Mouse (Mus musculus) forebrain, embryonic 12.5 days (tissue): ENCODE data around the gene R3hdm2. TPM values are rescaled to one million over a fixed set of nuclear protein-coding genes. Genes with fewer than 3 reads are reported as not detected.
A peak's percentile ranks its signal among the peaks of the same experiment; 100 is the strongest.

Experiments
- ATAC-seq: fragments of 200-750 bp; cut with Nextera tagmentation; 2 replicates; pipeline ENCODE4 v1.8.0; 2017; ENCODE audit warnings: moderate TSS enrichment; ENCODE audit not compliant: low FRiP score
- H3K27ac ChIP-seq: fragments of 300-500 bp; sonication (generic); 2 replicates; pipeline ENCODE4 v1.5.1; 2016; ENCODE audit warnings: mild to moderate bottlenecking
- H3K27me3 ChIP-seq: fragments of 300-500 bp; sonication (generic); 2 replicates; pipeline ENCODE4 v1.6.1; 2016; ENCODE audit warnings: mild to moderate bottlenecking
- H3K36me3 ChIP-seq: fragments of 300-500 bp; sonication (generic); replicated peaks from 2 replicates; pipeline ENCODE4 v1.6.1; 2016; ENCODE audit warnings: mild to moderate bottlenecking
- H3K4me1 ChIP-seq: fragments of 300-500 bp; sonication (generic); 2 replicates; pipeline ENCODE4 v1.6.1; 2016
- H3K4me2 ChIP-seq: fragments of 300-500 bp; sonication (generic); 2 replicates; pipeline ENCODE4 v1.6.1; 2016; ENCODE audit warnings: mild to moderate bottlenecking, moderate library complexity
- H3K4me3 ChIP-seq: fragments of 300-500 bp; sonication (generic); replicated peaks from 2 replicates; pipeline ENCODE4 v1.5.1; 2016; ENCODE audit warnings: mild to moderate bottlenecking
- H3K9ac ChIP-seq: fragments of 300-500 bp; sonication (generic); 2 replicates; pipeline ENCODE4 v1.6.1; 2016; ENCODE audit warnings: mild to moderate bottlenecking
- H3K9me3 ChIP-seq: fragments of 300-500 bp; sonication (generic); 2 replicates; pipeline ENCODE4 v1.6.1; 2016
- WGBS: fragments of 180-500 bp; shearing (Covaris S2); methylation state at CpG from one replicate; pipeline ENCODE4 v1.1.7; 2016; 5-methylcytosine and 5-hydroxymethylcytosine counted together
- polyA plus RNA-seq: library from polyadenylated mRNA; unstranded; fragments of >200 nt; fragmentation: Nextera tagmentation; extraction: Ambion mirVana; gene quantifications from 2 replicates; pipeline ENCODE4 v1.2.1, GENCODE M21; 2016

R3hdm2 gene
- polyA plus RNA-seq, 1 experiment from 2014 or later, result 37.5 TPM

- Histone ChIP-seq H3K4me1 (peaks cover 56% of the 10 kb centered on the region), H3K4me2 (no peak overlapping the region), H3K9me3 (no peaks in the 10 kb centered on the region), H3K4me3 (no peak overlapping the region), H3K27me3 (peaks cover 57% of the 10 kb centered on the region), H3K27ac (no peak overlapping the region), H3K36me3 (peaks cover 36% of the 10 kb centered on the region), H3K9ac (no peak overlapping the region)
- no peak for ATAC-seq
- WGBS, result 91% methylated on average over 25 of the region's 26 CpGs
Observed at GRCm38 (mm10) chr10:127519041-127519701, 139.0 kb downstream of the R3hdm2 start.

- H3K9me3 ChIP-seq, result no peaks in the 10 kb centered on the region
- H3K27me3 ChIP-seq, result peaks cover 57% of the 10 kb centered on the region
- no peak for ATAC-seq
- H3K36me3 ChIP-seq, result peaks cover 36% of the 10 kb centered on the region
- H3K9ac ChIP-seq, result no peak overlapping the region
- H3K27ac ChIP-seq, result no peak overlapping the region
- H3K4me2 ChIP-seq, result no peak overlapping the region
- H3K4me3 ChIP-seq, result no peak overlapping the region
- 94% methylated on average over 37 of the region's 37 CpGs for WGBS
- H3K4me1 ChIP-seq, result peaks cover 56% of the 10 kb centered on the region
Observed at GRCm38 (mm10) chr10:127519903-127520713, 140.0 kb downstream of the R3hdm2 start.

GRCm38 (mm10) chr10:127520714-127521357 is 140.7 kb downstream of the R3hdm2 start:
- Histone ChIP-seq H3K9me3 (no peaks in the 10 kb centered on the region), H3K27me3 (peaks cover 57% of the 10 kb centered on the region), H3K4me1 (peaks cover 56% of the 10 kb centered on the region), H3K4me2 (peak overlapping the region; percentile 82), H3K36me3 (peaks cover 36% of the 10 kb centered on the region), H3K27ac (no peak overlapping the region), H3K4me3 (no peak overlapping the region), H3K9ac (peak overlapping the region; percentile 65; the same call in 1 of the 2 replicates)
- ATAC-seq, result no peak
- 88% methylated on average over 20 of the region's 20 CpGs for WGBS

DNA sequence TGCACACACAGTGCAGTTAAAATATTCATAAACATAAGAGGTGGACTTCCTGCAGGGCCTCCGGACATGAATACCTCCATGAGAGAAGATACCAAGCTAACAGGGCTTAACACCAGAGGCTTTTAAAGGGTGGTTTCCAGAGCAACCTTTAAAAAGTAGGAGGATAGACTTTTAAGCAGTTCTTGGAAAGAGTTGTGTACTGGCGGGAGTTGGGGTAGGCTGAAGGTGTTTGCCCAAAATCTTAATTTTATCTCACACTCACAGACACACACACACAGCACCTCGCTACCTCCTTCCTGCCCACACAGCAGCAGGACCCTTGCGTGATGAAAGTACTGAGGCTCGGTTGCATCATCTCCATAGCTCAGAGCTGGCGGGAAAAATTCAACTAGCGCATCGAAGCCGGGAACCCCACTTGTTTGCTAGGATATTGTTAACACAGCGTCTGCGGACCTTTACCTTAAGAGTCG is 141.5 kb downstream of the R3hdm2 start:
- peak overlapping the region; percentile 65 for H3K9ac ChIP-seq
- H3K36me3 ChIP-seq, result peaks cover 36% of the 10 kb centered on the region
- peak overlapping the region; percentile 48 for H3K4me3 ChIP-seq
- 14% methylated on average over 12 of the region's 12 CpGs for WGBS
- peaks cover 56% of the 10 kb centered on the region for H3K4me1 ChIP-seq
- H3K9me3 ChIP-seq, result no peaks in the 10 kb centered on the region
- peak overlapping the region; percentile 82 for H3K4me2 ChIP-seq
- H3K27me3 ChIP-seq, result peaks cover 58% of the 10 kb centered on the region
- ATAC-seq, result peak; percentile 6; the same call in 1 of the 2 replicates
- H3K27ac ChIP-seq, result no peak overlapping the region

DNA sequence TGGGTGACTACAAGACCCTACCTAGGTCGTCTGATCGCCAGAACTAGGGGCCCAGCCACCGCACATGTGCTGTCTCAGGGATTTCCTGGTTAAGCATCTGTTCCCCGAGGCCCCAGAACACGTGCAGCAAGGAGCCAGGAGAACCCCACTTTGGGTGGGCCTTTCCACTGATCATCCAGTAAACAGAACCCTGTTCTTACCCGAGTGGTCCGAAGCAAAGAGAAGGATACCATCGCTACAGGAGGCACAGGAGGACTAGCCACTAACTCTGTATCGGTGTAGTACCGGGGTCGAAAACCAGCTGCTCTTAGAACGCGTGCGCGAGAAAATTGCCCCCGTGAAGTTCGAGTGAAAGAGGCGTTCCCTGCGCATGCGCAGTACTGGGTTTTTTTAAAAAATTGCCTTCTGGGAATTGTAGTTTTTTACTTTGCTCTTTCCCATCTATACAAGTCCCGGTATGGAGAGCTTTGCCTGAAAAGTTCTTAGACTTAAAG is 142.0 kb downstream of the R3hdm2 start, which contains the start of gene Shmt2:
TSS of gene Shmt2 (minus strand) at position 357 of the 494 bp plus-strand sequence.
- Histone ChIP-seq H3K36me3 (peaks cover 36% of the 10 kb centered on the region), H3K27ac (no peak within 1 kb of the TSS), H3K9ac (peak within 1 kb of the TSS; percentile 65), H3K4me1 (peaks cover 56% of the 10 kb centered on the region), H3K4me2 (peak within 1 kb of the TSS; percentile 82), H3K4me3 (peak within 1 kb of the TSS; percentile 48), H3K27me3 (peaks cover 59% of the 10 kb centered on the region), H3K9me3 (no peaks in the 10 kb centered on the region)
- peak; percentile 68 for ATAC-seq
- 0% methylated on average over 21 of the region's 21 CpGs for WGBS

DNA sequence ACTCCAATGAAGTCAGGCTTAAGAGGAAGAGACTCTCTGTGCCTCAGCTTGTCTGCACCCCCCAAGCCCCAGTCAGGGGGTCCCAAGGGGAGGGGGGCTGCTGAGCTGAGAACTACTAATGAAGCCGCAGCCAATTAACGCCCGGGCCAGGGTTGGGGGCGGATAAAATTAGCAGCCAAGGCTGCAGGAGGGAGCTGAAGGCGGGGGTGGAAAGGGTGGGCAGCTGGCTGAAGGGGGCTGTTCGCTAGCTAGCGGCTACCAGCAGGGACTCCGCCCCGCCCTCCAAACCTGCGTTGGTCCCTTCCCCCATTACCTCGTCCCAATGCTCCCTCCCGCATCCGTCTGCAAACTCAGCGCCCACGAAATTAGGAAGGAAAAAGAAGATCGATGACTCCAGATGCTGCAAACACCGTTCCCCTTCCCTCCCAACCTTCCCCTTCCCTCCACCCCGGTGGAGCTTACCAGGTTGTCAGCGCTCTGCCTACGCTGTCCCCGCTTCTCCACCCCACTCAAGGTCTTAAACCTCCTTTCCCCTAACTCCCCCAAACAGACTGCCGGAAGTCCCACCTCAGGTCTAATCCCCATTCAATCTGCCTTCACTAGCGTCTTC is 144.6 kb downstream of the R3hdm2 start:
- Histone ChIP-seq H3K4me2 (peak overlapping the region; percentile 34), H3K27me3 (peaks cover 70% of the 10 kb centered on the region), H3K9ac (no peak overlapping the region), H3K4me3 (no peak overlapping the region; the same call in 1 of the 2 replicates), H3K27ac (peak overlapping the region; percentile 68), H3K4me1 (peaks cover 75% of the 10 kb centered on the region), H3K9me3 (no peaks in the 10 kb centered on the region), H3K36me3 (peaks cover 12% of the 10 kb centered on the region)
- WGBS, result 1% methylated on average over 23 of the region's 23 CpGs
- peak; percentile 22 for ATAC-seq

- Histone ChIP-seq H3K4me3 (peak overlapping the region; percentile 27), H3K9me3 (no peaks in the 10 kb centered on the region), H3K9ac (0 out of 2 replicates have a peak overlapping the region, but pooled peaks have one; percentile 33), H3K4me1 (peaks cover 80% of the 10 kb centered on the region), H3K4me2 (peak overlapping the region; percentile 66), H3K27me3 (peaks cover 83% of the 10 kb centered on the region), H3K36me3 (no peaks in the 10 kb centered on the region), H3K27ac (peak overlapping the region; percentile 76)
- no peak for ATAC-seq
- WGBS, result 2% methylated on average over 26 of the region's 26 CpGs
Observed at GRCm38 (mm10) chr10:127526048-127526447, 145.9 kb downstream of the R3hdm2 start.

GRCm38 (mm10) chr10:127526681-127527080 is 146.6 kb downstream of the R3hdm2 start:
- peaks cover 80% of the 10 kb centered on the region for H3K4me1 ChIP-seq
- under 1% methylated on average over 26 of the region's 26 CpGs for WGBS
- H3K36me3 ChIP-seq, result no peaks in the 10 kb centered on the region
- peak overlapping the region; percentile 33; the same call in 1 of the 2 replicates for H3K9ac ChIP-seq
- H3K4me3 ChIP-seq, result peak overlapping the region; percentile 27
- H3K9me3 ChIP-seq, result no peaks in the 10 kb centered on the region
- ATAC-seq, result no peak
- peak overlapping the region; percentile 76 for H3K27ac ChIP-seq
- H3K4me2 ChIP-seq, result peak overlapping the region; percentile 66
- peaks cover 89% of the 10 kb centered on the region for H3K27me3 ChIP-seq

GRCm38 (mm10) chr10:127527481-127527880 is 147.4 kb downstream of the R3hdm2 start:
- Histone ChIP-seq H3K4me1 (peaks cover 83% of the 10 kb centered on the region), H3K4me3 (peak overlapping the region; percentile 27; the same call in 1 of the 2 replicates), H3K27ac (peak overlapping the region; percentile 76), H3K4me2 (peak overlapping the region; percentile 66), H3K9me3 (no peaks in the 10 kb centered on the region), H3K9ac (peak overlapping the region; percentile 30), H3K27me3 (peaks cover 97% of the 10 kb centered on the region), H3K36me3 (no peaks in the 10 kb centered on the region)
- peak; percentile 16; the same call in 1 of the 2 replicates for ATAC-seq
- WGBS, result 3% methylated on average over 17 of the region's 17 CpGs

- ATAC-seq, result peak; percentile 19; the same call in 1 of the 2 replicates
- H3K36me3 ChIP-seq, result no peaks in the 10 kb centered on the region
- peak overlapping the region; percentile 70 for H3K27ac ChIP-seq
- peak overlapping the region; percentile 46 for H3K4me3 ChIP-seq
- peaks cover 96% of the 10 kb centered on the region for H3K4me1 ChIP-seq
- WGBS, result under 1% methylated on average over 21 of the region's 25 CpGs
- H3K4me2 ChIP-seq, result peak overlapping the region; percentile 66
- H3K27me3 ChIP-seq, result peaks cover 100% of the 10 kb centered on the region
- no peaks in the 10 kb centered on the region for H3K9me3 ChIP-seq
- peak overlapping the region; percentile 33; the same call in 1 of the 2 replicates for H3K9ac ChIP-seq
Observed at GRCm38 (mm10) chr10:127530945-127531344, 150.8 kb downstream of the R3hdm2 start.

GRCm38 (mm10) chr10:127531548-127531947 is 151.4 kb downstream of the R3hdm2 start:
- Histone ChIP-seq H3K9ac (no peak overlapping the region), H3K4me2 (peak overlapping the region; percentile 66), H3K4me3 (peak overlapping the region; percentile 46), H3K36me3 (no peaks in the 10 kb centered on the region), H3K4me1 (peaks cover 96% of the 10 kb centered on the region), H3K27me3 (peaks cover 100% of the 10 kb centered on the region), H3K27ac (peak overlapping the region; percentile 70), H3K9me3 (no peaks in the 10 kb centered on the region)
- peak; percentile 15; the same call in 1 of the 2 replicates for ATAC-seq
- WGBS, result 1% methylated on average over 4 of the region's 4 CpGs
